Mouse (Mus musculus): ENCODE data around the gene Mapk9. TPM values are rescaled to one million over a fixed set of nuclear protein-coding genes. Genes with fewer than 3 reads are reported as not detected.

Gene Mapk9
- total RNA-seq, 1 experiment, result 27.8 TPM

DNA sequence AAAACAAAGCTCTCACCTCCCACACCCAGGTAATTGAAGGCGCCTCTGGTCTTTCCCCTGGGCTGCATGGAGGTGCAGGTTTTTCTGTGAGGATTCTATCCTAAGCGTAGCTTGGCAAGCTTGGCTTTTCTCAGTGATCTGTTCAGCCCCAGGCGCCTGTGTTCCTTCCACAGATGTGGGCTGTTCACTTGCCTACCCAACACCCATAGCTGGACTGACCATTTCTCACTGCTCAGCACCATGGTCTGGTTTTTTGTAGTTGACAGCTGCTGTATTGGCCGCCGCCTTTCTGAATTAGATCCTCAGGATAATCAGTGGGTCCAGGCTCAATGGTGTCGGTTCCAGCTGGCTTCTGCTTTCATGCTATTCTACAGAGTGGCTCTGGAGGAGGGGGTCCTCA is 81.1 kb downstream of the Mapk9 start:
- in situ Hi-C loops (cut with MboI; ENCODE audit: low sequenced_read_pairs in 2 of 2, unreplicated experiment in 2 of 2), result no loop called here
- Histone ChIP-seq H3K4me3 (ENCODE audit: insufficient read depth in 1 of 2, low read depth in 1 of 2, low read length in 2 of 2, poor library complexity in 1 of 2, severe bottlenecking in 1 of 2) (no peak overlapping the region), H3K9ac (ENCODE audit: insufficient read depth, low read depth, low read length, poor library complexity, severe bottlenecking) (no peak overlapping the region), H3K36me3 (ENCODE audit: control insufficient read depth, insufficient read depth, low read length, poor library complexity, severe bottlenecking) (no peaks in the 10 kb centered on the region), H3K4me1 (ENCODE audit: control insufficient read depth in 2 of 2, insufficient read depth in 2 of 2, low read length in 2 of 2, poor library complexity in 1 of 2) (no peaks in the 10 kb centered on the region; a peak in 1 of 4 replicates), H3K9me3 (ENCODE audit: control insufficient read depth, insufficient read depth, low read depth, low read length) (no peaks in the 10 kb centered on the region), H3K27ac (ENCODE audit: insufficient read depth, low read depth, low read length, poor library complexity, severe bottlenecking) (no peak overlapping the region)
- TF ChIP-seq ZC3H11A (IDR thresholded peaks at IDR 0.05; ENCODE audit: borderline replicate concordance, low read depth, low read length) (no peak), CHD2 (IDR thresholded peaks at IDR 0.05; ENCODE audit: low read depth, low read length) (no peak), ZNF384 (IDR thresholded peaks at IDR 0.05; ENCODE audit: low read depth, low read length) (no peak), HCFC1 (IDR thresholded peaks at IDR 0.05; ENCODE audit: borderline replicate concordance, insufficient read depth, low read length) (no peak), MAFK (IDR thresholded peaks at IDR 0.05; ENCODE audit: insufficient read depth, low read depth, low read length) (no peak)
- DNase-seq (ENCODE audit: low read depth, low spot score), result no peak

DNA sequence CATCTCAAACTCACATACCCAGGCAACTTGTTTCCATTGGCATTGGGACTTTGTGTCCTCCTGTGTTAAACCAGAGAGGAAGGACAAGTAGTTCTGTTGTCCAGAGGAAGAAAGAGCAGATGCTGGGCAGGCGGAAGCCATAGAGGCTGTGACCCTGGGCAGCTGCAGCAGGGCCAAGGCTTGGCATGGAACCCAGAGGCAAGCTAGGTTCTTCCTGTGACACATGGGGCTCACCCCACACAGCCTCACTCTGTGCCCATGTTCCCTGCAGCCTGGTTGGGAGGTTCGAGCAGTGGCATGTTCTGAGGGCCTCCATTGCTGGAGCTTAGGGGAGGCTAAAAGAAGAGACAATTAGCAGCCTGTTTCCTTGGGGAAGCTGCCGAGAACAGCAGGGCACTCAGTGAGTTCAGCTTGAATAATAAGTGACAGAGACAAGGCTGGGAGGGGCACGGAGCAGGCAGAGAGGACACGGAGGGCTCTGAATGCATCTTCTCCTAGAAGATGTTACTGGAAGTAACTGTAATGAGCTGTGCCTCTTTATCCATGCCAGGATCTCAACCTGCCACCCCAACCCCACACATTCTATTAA is 84.6 kb downstream of the Mapk9 start:
- Histone ChIP-seq H3K27ac (ENCODE audit: insufficient read depth, low read depth, low read length, poor library complexity, severe bottlenecking) (no peak overlapping the region), H3K4me3 (ENCODE audit: insufficient read depth in 1 of 2, low read depth in 1 of 2, low read length in 2 of 2, poor library complexity in 1 of 2, severe bottlenecking in 1 of 2) (no peak overlapping the region), H3K36me3 (ENCODE audit: control insufficient read depth, insufficient read depth, low read length, poor library complexity, severe bottlenecking) (no peaks in the 10 kb centered on the region), H3K9ac (ENCODE audit: insufficient read depth, low read depth, low read length, poor library complexity, severe bottlenecking) (no peak overlapping the region), H3K9me3 (ENCODE audit: control insufficient read depth, insufficient read depth, low read depth, low read length) (no peaks in the 10 kb centered on the region), H3K4me1 (ENCODE audit: control insufficient read depth in 2 of 2, insufficient read depth in 2 of 2, low read length in 2 of 2, poor library complexity in 1 of 2) (no peaks in the 10 kb centered on the region; a peak in 1 of 4 replicates)
- TF ChIP-seq CHD2 (IDR thresholded peaks at IDR 0.05; ENCODE audit: low read depth, low read length) (no peak), ZC3H11A (IDR thresholded peaks at IDR 0.05; ENCODE audit: borderline replicate concordance, low read depth, low read length) (no peak), ZNF384 (IDR thresholded peaks at IDR 0.05; ENCODE audit: low read depth, low read length) (no peak), HCFC1 (IDR thresholded peaks at IDR 0.05; ENCODE audit: borderline replicate concordance, insufficient read depth, low read length) (no peak), MAFK (IDR thresholded peaks at IDR 0.05; ENCODE audit: insufficient read depth, low read depth, low read length) (no peak)
- no peak for DNase-seq (ENCODE audit: low read depth, low spot score)
- in situ Hi-C loops (cut with MboI; ENCODE audit: low sequenced_read_pairs in 2 of 2, unreplicated experiment in 2 of 2), result no loop called here

DNA sequence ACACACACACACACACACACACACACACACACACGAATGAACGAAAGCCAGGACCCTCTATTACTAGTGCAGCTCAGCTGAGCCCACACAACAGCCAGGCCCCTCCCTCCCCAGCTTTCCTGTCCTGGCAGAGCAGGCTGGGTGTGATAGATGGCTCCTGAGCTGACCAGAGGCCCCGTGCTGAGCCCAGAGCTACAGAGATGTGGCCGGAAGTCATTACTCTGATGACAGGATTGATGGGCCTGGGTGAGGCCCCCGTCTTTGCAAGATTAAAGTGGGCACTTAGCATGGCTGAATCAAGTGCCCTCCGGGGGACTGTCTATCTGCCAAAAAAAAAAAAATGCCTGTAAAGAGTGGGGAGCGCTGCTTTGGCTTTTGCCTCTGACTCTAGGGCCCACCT is 85.3 kb downstream of the Mapk9 start:
- no peak overlapping the region for H3K9ac ChIP-seq (ENCODE audit: insufficient read depth, low read depth, low read length, poor library complexity, severe bottlenecking)
- no peaks in the 10 kb centered on the region for H3K9me3 ChIP-seq (ENCODE audit: control insufficient read depth, insufficient read depth, low read depth, low read length)
- H3K27ac ChIP-seq (ENCODE audit: insufficient read depth, low read depth, low read length, poor library complexity, severe bottlenecking), result no peak overlapping the region
- in situ Hi-C loops (cut with MboI; ENCODE audit: low sequenced_read_pairs in 2 of 2, unreplicated experiment in 2 of 2), result no loop called here
- no peak overlapping the region for H3K4me3 ChIP-seq (ENCODE audit: insufficient read depth in 1 of 2, low read depth in 1 of 2, low read length in 2 of 2, poor library complexity in 1 of 2, severe bottlenecking in 1 of 2)
- TF ChIP-seq MAFK (IDR thresholded peaks at IDR 0.05; ENCODE audit: insufficient read depth, low read depth, low read length) (no peak), HCFC1 (IDR thresholded peaks at IDR 0.05; ENCODE audit: borderline replicate concordance, insufficient read depth, low read length) (no peak), ZC3H11A (IDR thresholded peaks at IDR 0.05; ENCODE audit: borderline replicate concordance, low read depth, low read length) (no peak), CHD2 (IDR thresholded peaks at IDR 0.05; ENCODE audit: low read depth, low read length) (no peak), ZNF384 (IDR thresholded peaks at IDR 0.05; ENCODE audit: low read depth, low read length) (no peak)
- DNase-seq (ENCODE audit: low read depth, low spot score), result no peak
- no peaks in the 10 kb centered on the region for H3K36me3 ChIP-seq (ENCODE audit: control insufficient read depth, insufficient read depth, low read length, poor library complexity, severe bottlenecking)
- H3K4me1 ChIP-seq (ENCODE audit: control insufficient read depth in 2 of 2, insufficient read depth in 2 of 2, low read length in 2 of 2, poor library complexity in 1 of 2), result no peaks in the 10 kb centered on the region

GRCm38 (mm10) chr11:49933811-49934210 is 87.3 kb downstream of the Mapk9 start:
- no peak overlapping the region for H3K27ac ChIP-seq (ENCODE audit: insufficient read depth, low read depth, low read length, poor library complexity, severe bottlenecking)
- H3K9ac ChIP-seq (ENCODE audit: insufficient read depth, low read depth, low read length, poor library complexity, severe bottlenecking), result no peak overlapping the region
- no peaks in the 10 kb centered on the region for H3K4me1 ChIP-seq (ENCODE audit: control insufficient read depth in 2 of 2, insufficient read depth in 2 of 2, low read length in 2 of 2, poor library complexity in 1 of 2)
- no peaks in the 10 kb centered on the region for H3K36me3 ChIP-seq (ENCODE audit: control insufficient read depth, insufficient read depth, low read length, poor library complexity, severe bottlenecking)
- no peak overlapping the region for H3K4me3 ChIP-seq (ENCODE audit: insufficient read depth in 1 of 2, low read depth in 1 of 2, low read length in 2 of 2, poor library complexity in 1 of 2, severe bottlenecking in 1 of 2)
- no peaks in the 10 kb centered on the region for H3K9me3 ChIP-seq (ENCODE audit: control insufficient read depth, insufficient read depth, low read depth, low read length)
- in situ Hi-C loops (cut with MboI; ENCODE audit: low sequenced_read_pairs in 2 of 2, unreplicated experiment in 2 of 2), result no loop called here
- TF ChIP-seq ZNF384 (IDR thresholded peaks at IDR 0.05; ENCODE audit: low read depth, low read length), result no peak
- no peak for TF ChIP-seq HCFC1 (IDR thresholded peaks at IDR 0.05; ENCODE audit: borderline replicate concordance, insufficient read depth, low read length)
- no peak for TF ChIP-seq ZC3H11A (IDR thresholded peaks at IDR 0.05; ENCODE audit: borderline replicate concordance, low read depth, low read length)
- no peak for TF ChIP-seq MAFK (IDR thresholded peaks at IDR 0.05; ENCODE audit: insufficient read depth, low read depth, low read length)
- TF ChIP-seq CHD2 (IDR thresholded peaks at IDR 0.05; ENCODE audit: low read depth, low read length), result no peak
- DNase-seq (ENCODE audit: low read depth, low spot score), result no peak
